Mouse (Mus musculus): ENCODE data around the gene 0610012G03Rik. TPM values are rescaled to one million over a fixed set of nuclear protein-coding genes. Genes with fewer than 3 reads are reported as not detected.

0610012G03Rik gene
- polyA plus RNA-seq, 1 experiment from 2014 or later: 86.7 TPM

GRCm38 (mm10) chr16:31901886-31902285, 46.4 kb downstream of the 0610012G03Rik start:
- H3K9me3 ChIP-seq: peaks cover 6% of the 10 kb centered on the region; the same call in 1 of the 2 replicates

GRCm38 (mm10) chr16:31898546-31899326, 49.6 kb downstream of the 0610012G03Rik start:
- H3K4me3 ChIP-seq: no peak overlapping the region
- H3K9me3 ChIP-seq: peaks cover 6% of the 10 kb centered on the region; the same call in 1 of the 2 replicates
- 86% methylated on average over 18 of the region's 18 CpGs for WGBS

More at GRCm38 (mm10) chr16:31901886-31902285, 46.4 kb downstream of the 0610012G03Rik start:
- Histone ChIP-seq H3K27me3 (replicated peaks; ENCODE audit: low read depth, poor library complexity, severe bottlenecking) (peaks cover 23% of the 10 kb centered on the region), H3K4me3 (no peak overlapping the region), H3K4me1 (peaks cover 30% of the 10 kb centered on the region), H3K36me3 (replicated peaks) (no peaks in the 10 kb centered on the region), H3K27ac (replicated peaks) (no peak overlapping the region)
- DNase-seq (ENCODE audit: low spot score): no peak
- 89% methylated on average over 1 of the region's 1 CpGs for WGBS

More at GRCm38 (mm10) chr16:31898546-31899326, 49.6 kb downstream of the 0610012G03Rik start:
- Histone ChIP-seq H3K27me3 (replicated peaks; ENCODE audit: low read depth, poor library complexity, severe bottlenecking) (peaks cover 24% of the 10 kb centered on the region; the same call in 1 of the 2 replicates), H3K36me3 (replicated peaks) (no peaks in the 10 kb centered on the region), H3K27ac (replicated peaks) (no peak overlapping the region; the same call in 1 of the 2 replicates), H3K4me1 (peaks cover 23% of the 10 kb centered on the region)
- DNase-seq (ENCODE audit: low spot score): no peak

Small RNA genes within 50 kb of the gene (microRNA-seq; reads per million reads assigned to microRNA genes)
- gene Gm26269: not detected

Other genes starting within 250 kb of the 0610012G03Rik start
- 0.06 and 0.13 TPM in 2 replicates for gene Meltf, start 69.7 kb downstream of the 0610012G03Rik start, polyA plus RNA-seq (2016; fragmentation: Nextera tagmentation; extraction: Ambion mirVana)
- gene Pigz, start 14.6 kb downstream of the 0610012G03Rik start, polyA plus RNA-seq (2016; fragmentation: Nextera tagmentation; extraction: Ambion mirVana): 1.3 and 1.8 TPM in 2 replicates
- gene Ncbp2, start within 50 bp of the 0610012G03Rik start, polyA plus RNA-seq (2016; fragmentation: Nextera tagmentation; extraction: Ambion mirVana): 139 and 145 TPM in 2 replicates
- 21.5 and 21.8 TPM in 2 replicates for gene Senp5, start 54.8 kb upstream of the 0610012G03Rik start, polyA plus RNA-seq (2016; fragmentation: Nextera tagmentation; extraction: Ambion mirVana)
- gene Pak2, start 130.8 kb upstream of the 0610012G03Rik start, polyA plus RNA-seq (2016; fragmentation: Nextera tagmentation; extraction: Ambion mirVana): 39.4 and 42.4 TPM in 2 replicates
- 151 and 152 TPM in 2 replicates for gene Pigx, start 151.2 kb upstream of the 0610012G03Rik start, polyA plus RNA-seq (2016; fragmentation: Nextera tagmentation; extraction: Ambion mirVana)
- gene Cep19, start 151.3 kb upstream of the 0610012G03Rik start, polyA plus RNA-seq (2016; fragmentation: Nextera tagmentation; extraction: Ambion mirVana): 36.5 and 36.7 TPM in 2 replicates
- gene Nrros, start 217.1 kb upstream of the 0610012G03Rik start, polyA plus RNA-seq (2016; fragmentation: Nextera tagmentation; extraction: Ambion mirVana): 7.3 and 8.1 TPM in 2 replicates
- gene Bex6, start 231.3 kb upstream of the 0610012G03Rik start, polyA plus RNA-seq (2016; fragmentation: Nextera tagmentation; extraction: Ambion mirVana): not detected in 2 replicates